In the genomic region with DNA sequence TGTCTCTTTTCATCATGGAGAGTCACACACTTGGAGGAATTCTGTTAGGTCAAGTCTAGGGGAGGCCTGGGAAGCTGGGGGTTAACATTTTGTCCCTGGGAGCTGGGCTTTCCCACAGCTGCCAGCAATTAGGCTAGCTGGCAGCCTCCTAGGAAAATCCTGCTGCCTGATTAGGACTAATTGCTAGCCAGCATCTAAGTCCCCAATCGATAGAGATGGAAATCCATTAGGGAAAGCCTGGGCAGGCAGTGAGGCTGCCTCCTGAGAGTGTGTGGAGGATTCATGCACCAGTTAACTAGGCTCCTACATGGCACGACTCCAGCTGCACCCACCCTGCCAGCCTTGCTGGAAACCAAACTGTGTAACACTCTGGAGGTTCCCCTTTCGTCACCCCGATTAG, we compare ENCODE assay signal across 10 mouse cellular contexts. TPM values are rescaled to one million over a fixed set of nuclear protein-coding genes. Genes with fewer than 3 reads are reported as not detected.
DNase-seq lines count a peak whose midpoint lies in the region.
"Had no signal": no experiment of that assay in that cellular context is flagged by ENCODE, and none has a peak within 500 bp of the region (broad histone marks: within the 10 kb centered on the region; RNA-seq: fewer than 3 reads in every experiment).

No protein-coding gene starts in this region.

- H3K9me3 ChIP-seq in heart, embryonic 10.5 days: no peaks in the 10 kb centered on the region
- H3K9me3 ChIP-seq: hindbrain, embryonic 15.5 days; neural tube, embryonic 12.5 days had no signal

- DNase-seq in adrenal gland, postnatal 14 days: peak; percentile 35
- DNase-seq in adrenal gland, adult 2 months: no peak
- DNase-seq in brain, embryonic 18.5 days (ENCODE audit: low read depth, low spot score): peak; percentile 51
- peak; percentile 8 to 48 for DNase-seq in frontal cortex, postnatal 36 days (ENCODE audit: low spot score in 2 of 2)
- DNase-seq in left cerebral cortex, postnatal 25 days (ENCODE audit: low spot score in 2 of 2): peak; percentile 9 to 49
- DNase-seq in natural killer cell, adult 2 months (ENCODE audit: low spot score in 2 of 2): no peak
- DNase-seq in heart, embryonic 10.5 days (ENCODE audit: low spot score): no peak
- DNase-seq in cerebellum, postnatal 36 days: no peak

- H3K27ac ChIP-seq in heart, embryonic 10.5 days: no peak overlapping the region
- H3K27ac ChIP-seq: hindbrain, embryonic 15.5 days; neural tube, embryonic 12.5 days had no signal

- no peaks in the 10 kb centered on the region for H3K36me3 ChIP-seq in heart, embryonic 10.5 days
- H3K36me3 ChIP-seq: hindbrain, embryonic 15.5 days; neural tube, embryonic 12.5 days had no signal

- no peak overlapping the region for H3K4me3 ChIP-seq in heart, embryonic 10.5 days
- H3K4me3 ChIP-seq: hindbrain, embryonic 15.5 days; neural tube, embryonic 12.5 days had no signal

- H3K27me3 ChIP-seq in heart, embryonic 10.5 days (ENCODE audit: insufficient read depth, poor library complexity, severe bottlenecking): no peaks in the 10 kb centered on the region
- H3K27me3 ChIP-seq: hindbrain, embryonic 15.5 days; neural tube, embryonic 12.5 days had no signal

- WGBS in heart, embryonic 10.5 days: 60% methylated on average over 4 of the region's 4 CpGs

- peaks cover 3% of the 10 kb centered on the region; the same call in 1 of the 2 replicates for H3K4me1 ChIP-seq in heart, embryonic 10.5 days
- H3K4me1 ChIP-seq: neural tube, embryonic 12.5 days had no signal

- intact Hi-C loops in left cerebral cortex, postnatal 25 days (cut with DNase I): no loop called here

RNA-seq across cellular contexts. Expression of gene Xrcc2, which starts 39.5 kb away (rescaled TPM):
- 5.1 and 6.0 TPM in 2 replicates for total RNA-seq in adrenal gland, postnatal 14 days (2021)
- total RNA-seq in adrenal gland, adult 2 months (2021): 1 to 10 TPM; 2.6 to 4.8 TPM
- 2.5 and 3.0 TPM in 2 replicates for polyA plus RNA-seq in adrenal gland, adult 2 months (2012; rRNA removed)
- 1 to 10 TPM; 4.9 to 5.2 TPM for total RNA-seq in left cerebral cortex, postnatal 25 days (2021)
- 13.0 and 13.2 TPM in 2 replicates for polyA plus RNA-seq in heart, embryonic 10.5 days (2016; fragmentation: Nextera tagmentation; extraction: Ambion mirVana)

Comparison
In these comparisons a context has a peak if more than half of its experiments do, and no peak if none do; other contexts are left out.
1. DNase-seq: peak in adrenal gland, postnatal 14 days (single experiment), brain, embryonic 18.5 days (single experiment), frontal cortex, postnatal 36 days (2 of 2) and left cerebral cortex, postnatal 25 days (2 of 2); none in adrenal gland, adult 2 months (single experiment), natural killer cell, adult 2 months (0 of 2), heart, embryonic 10.5 days (single experiment) and cerebellum, postnatal 36 days (0 of 2).